Mouse (Mus musculus) kidney, embryonic 14.5 days (tissue): ENCODE measurements at regions not wholly inside any gene's neighbourhood (a gene's known extent, or its start where the extent isn't known, plus 50 kb on each side); places are given as distances from the start of the nearest gene placed in this dataset.

Experiments
- ATAC-seq: fragments of 200-750 bp; cut with Nextera tagmentation; 2 replicates; pipeline ENCODE4 v1.8.0; 2017; ENCODE audit warnings: moderate number of reproducible peaks, mild to moderate bottlenecking, moderate TSS enrichment, moderate library complexity; ENCODE audit not compliant: low FRiP score, low TSS enrichment
- H3K27ac ChIP-seq: fragments of 300-500 bp; sonication (generic); 2 replicates; pipeline ENCODE4 v1.5.1; 2014; ENCODE audit warnings: low read depth, mild to moderate bottlenecking, low read length, moderate library complexity, mixed read lengths
- H3K27me3 ChIP-seq: fragments of 300-500 bp; sonication (generic); 2 replicates; pipeline ENCODE4 v1.6.1; 2014; ENCODE audit warnings: mild to moderate bottlenecking, low read length; ENCODE audit not compliant: control insufficient read depth, insufficient read depth
- H3K36me3 ChIP-seq: fragments of 300-500 bp; sonication (generic); 2 replicates; pipeline ENCODE4 v1.6.1; 2014; ENCODE audit warnings: low read length, mixed read lengths; ENCODE audit not compliant: control insufficient read depth, insufficient read depth
- H3K4me1 ChIP-seq: fragments of 300-500 bp; sonication (generic); 2 replicates; pipeline ENCODE4 v1.6.1; 2014; ENCODE audit warnings: low read length, mixed read lengths; ENCODE audit not compliant: control insufficient read depth, insufficient read depth
- H3K4me2 ChIP-seq: fragments of 300-500 bp; sonication (generic); replicated peaks from 2 replicates; pipeline ENCODE4 v1.6.1; 2014; ENCODE audit warnings: low read depth, mild to moderate bottlenecking, low read length
- H3K4me3 ChIP-seq: fragments of 300-500 bp; sonication (generic); 2 replicates; pipeline ENCODE4 v1.5.1; 2014; ENCODE audit warnings: mild to moderate bottlenecking, low read length
- H3K9ac ChIP-seq: fragments of 300-500 bp; sonication (generic); 2 replicates; pipeline ENCODE4 v1.6.1; 2014; ENCODE audit warnings: low read depth, mild to moderate bottlenecking, low read length, moderate library complexity
- H3K9me3 ChIP-seq: fragments of 300-500 bp; sonication (generic); 2 replicates; pipeline ENCODE4 v1.6.1; 2016; ENCODE audit warnings: low read length; ENCODE audit not compliant: control insufficient read depth
- WGBS: fragments of 180-500 bp; shearing (Covaris S2); extraction: QIAGEN DNeasy Blood & Tissue Kit; methylation state at CpG from one replicate; pipeline ENCODE4 v1.1.7; 2014; 5-methylcytosine and 5-hydroxymethylcytosine counted together

DNA sequence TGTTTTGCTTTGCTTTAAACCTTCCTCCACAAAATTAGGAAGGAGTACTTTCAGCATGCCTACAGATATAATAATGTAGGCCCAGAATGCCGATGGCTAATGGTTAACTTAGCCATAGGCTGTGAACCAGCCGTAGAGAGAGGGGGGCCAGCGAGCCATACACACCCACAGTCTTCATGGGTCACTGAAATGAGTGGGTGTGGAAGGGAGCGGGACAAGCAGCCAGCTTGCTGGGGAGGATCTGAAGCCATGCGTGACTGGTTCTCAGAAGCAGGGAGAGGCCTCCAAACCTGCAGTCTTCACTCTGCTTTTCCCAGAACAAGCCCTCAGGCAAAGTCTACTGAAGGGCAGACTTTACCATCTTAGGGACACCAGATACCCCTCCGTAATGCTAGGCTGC lies 50.8 kb upstream of the Ptpn13 start:
- no peak overlapping the region for H3K4me3 ChIP-seq
- H3K9ac ChIP-seq: no peak overlapping the region
- H3K4me2 ChIP-seq: no peak overlapping the region
- H3K27me3 ChIP-seq: no peaks in the 10 kb centered on the region
- WGBS: 38% methylated on average over 6 of the region's 6 CpGs
- H3K36me3 ChIP-seq: no peaks in the 10 kb centered on the region
- no peaks in the 10 kb centered on the region for H3K9me3 ChIP-seq
- ATAC-seq: peak; percentile 92
- H3K27ac ChIP-seq: peak overlapping the region; percentile 87
- peaks cover 38% of the 10 kb centered on the region for H3K4me1 ChIP-seq

DNA sequence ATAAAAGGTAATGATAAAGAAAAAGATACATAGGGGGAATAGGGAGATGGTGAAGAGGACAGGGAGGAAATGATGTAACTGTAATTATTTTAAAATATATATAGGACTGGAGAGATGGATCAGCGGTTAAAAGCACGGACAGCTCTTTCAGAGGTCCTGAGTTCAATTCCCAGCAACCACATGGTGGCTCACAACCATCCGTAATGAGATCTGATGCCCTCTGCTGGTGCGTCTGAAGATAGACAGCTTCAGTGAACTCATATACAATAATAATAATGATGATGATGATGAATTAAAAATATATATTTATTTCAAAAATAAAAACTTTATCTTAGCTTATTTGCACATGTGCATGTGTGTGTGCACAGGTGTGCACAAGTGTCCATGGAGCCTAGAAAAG lies 51.9 kb upstream of the Ptpn13 start:
- Histone ChIP-seq H3K27ac (no peak overlapping the region; the same call in 1 of the 2 replicates), H3K4me2 (no peak overlapping the region), H3K36me3 (no peaks in the 10 kb centered on the region), H3K4me1 (peaks cover 35% of the 10 kb centered on the region), H3K9me3 (no peaks in the 10 kb centered on the region), H3K4me3 (no peak overlapping the region), H3K27me3 (no peaks in the 10 kb centered on the region), H3K9ac (no peak overlapping the region)
- 87% methylated on average over 4 of the region's 4 CpGs for WGBS
- ATAC-seq: no peak

DNA sequence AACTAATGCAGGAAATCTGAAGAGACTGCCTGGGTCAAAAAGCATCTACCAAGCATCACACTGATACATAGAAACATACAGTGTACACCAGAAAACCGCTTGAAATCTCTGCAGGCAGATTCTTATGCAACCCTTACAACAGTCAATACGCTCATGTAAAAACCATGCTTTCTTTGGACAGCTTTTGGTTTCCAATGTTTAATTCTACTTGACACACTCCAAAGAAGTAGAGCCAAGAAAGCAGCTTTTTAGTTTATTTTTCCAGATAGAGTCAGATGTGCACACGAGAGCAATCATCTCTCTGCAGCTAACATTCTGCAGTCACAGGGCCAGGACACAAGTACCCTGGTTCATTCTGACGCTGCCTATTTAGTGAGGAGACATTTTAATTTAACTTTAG lies 54.5 kb upstream of the Ptpn13 start:
- no peak for ATAC-seq
- Histone ChIP-seq H3K9me3 (no peaks in the 10 kb centered on the region), H3K27ac (no peak overlapping the region), H3K4me2 (no peak overlapping the region), H3K27me3 (no peaks in the 10 kb centered on the region), H3K9ac (no peak overlapping the region), H3K4me3 (no peak overlapping the region), H3K36me3 (no peaks in the 10 kb centered on the region), H3K4me1 (peaks cover 10% of the 10 kb centered on the region; the same call in 1 of the 2 replicates)
- WGBS: 77% methylated on average over 4 of the region's 4 CpGs

DNA sequence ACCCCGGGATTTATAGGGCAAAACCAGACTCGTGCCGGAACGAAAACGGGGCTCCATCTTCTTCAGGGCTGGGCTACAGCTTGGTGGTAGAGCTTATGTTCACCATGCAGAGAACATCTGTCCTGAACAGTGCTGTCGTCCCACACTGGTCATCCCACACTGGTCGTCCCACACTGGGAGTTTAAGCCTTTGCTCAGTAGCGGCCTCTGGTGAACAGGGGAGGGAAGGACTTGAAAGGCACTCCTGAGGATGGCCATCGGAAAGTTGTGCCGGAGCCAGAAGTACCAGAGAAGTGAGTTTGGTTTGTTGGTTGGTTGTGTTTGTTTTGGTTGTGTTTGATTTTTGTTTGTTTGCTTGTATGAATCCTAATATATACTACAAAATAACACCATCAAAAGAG lies 56.0 kb upstream of the Ptpn13 start:
- Histone ChIP-seq H3K27me3 (no peaks in the 10 kb centered on the region), H3K4me3 (no peak overlapping the region), H3K4me1 (peaks cover 5% of the 10 kb centered on the region; the same call in 1 of the 2 replicates), H3K9ac (no peak overlapping the region), H3K27ac (no peak overlapping the region), H3K9me3 (no peaks in the 10 kb centered on the region), H3K4me2 (no peak overlapping the region), H3K36me3 (no peaks in the 10 kb centered on the region)
- 83% methylated on average over 10 of the region's 10 CpGs for WGBS
- ATAC-seq: no peak

DNA sequence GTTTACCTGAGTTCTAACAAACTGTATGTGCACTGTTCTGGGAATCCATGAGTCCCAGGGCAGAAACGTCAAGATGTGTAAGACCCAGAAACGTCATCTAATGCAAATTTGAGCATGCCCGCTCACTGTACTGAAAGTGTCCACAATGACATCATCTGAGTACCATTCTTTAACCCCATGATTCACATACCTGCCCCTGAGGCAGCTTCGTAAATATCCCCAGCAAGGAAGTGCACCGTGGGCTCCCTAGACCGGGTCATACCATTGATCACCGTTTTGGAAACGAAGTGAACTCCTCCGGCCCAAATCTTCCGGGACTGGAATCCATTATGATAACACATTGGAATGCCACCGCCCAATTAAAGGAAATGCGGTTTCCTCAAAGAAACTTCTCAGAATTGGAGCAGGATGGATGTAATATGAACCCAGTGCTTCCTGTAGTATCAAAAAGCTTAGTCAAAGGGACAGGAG lies 57.8 kb upstream of the Ptpn13 start:
- H3K9me3 ChIP-seq: no peaks in the 10 kb centered on the region
- 60% methylated on average over 12 of the region's 12 CpGs for WGBS
- H3K27me3 ChIP-seq: no peaks in the 10 kb centered on the region
- H3K4me1 ChIP-seq: peaks cover 5% of the 10 kb centered on the region; the same call in 1 of the 2 replicates
- H3K9ac ChIP-seq: no peak overlapping the region
- 0 out of 2 replicates have a peak overlapping the region, but pooled peaks have one; percentile 25 for H3K27ac ChIP-seq
- H3K36me3 ChIP-seq: no peaks in the 10 kb centered on the region
- no peak overlapping the region for H3K4me2 ChIP-seq
- H3K4me3 ChIP-seq: no peak overlapping the region
- ATAC-seq: no peak

DNA sequence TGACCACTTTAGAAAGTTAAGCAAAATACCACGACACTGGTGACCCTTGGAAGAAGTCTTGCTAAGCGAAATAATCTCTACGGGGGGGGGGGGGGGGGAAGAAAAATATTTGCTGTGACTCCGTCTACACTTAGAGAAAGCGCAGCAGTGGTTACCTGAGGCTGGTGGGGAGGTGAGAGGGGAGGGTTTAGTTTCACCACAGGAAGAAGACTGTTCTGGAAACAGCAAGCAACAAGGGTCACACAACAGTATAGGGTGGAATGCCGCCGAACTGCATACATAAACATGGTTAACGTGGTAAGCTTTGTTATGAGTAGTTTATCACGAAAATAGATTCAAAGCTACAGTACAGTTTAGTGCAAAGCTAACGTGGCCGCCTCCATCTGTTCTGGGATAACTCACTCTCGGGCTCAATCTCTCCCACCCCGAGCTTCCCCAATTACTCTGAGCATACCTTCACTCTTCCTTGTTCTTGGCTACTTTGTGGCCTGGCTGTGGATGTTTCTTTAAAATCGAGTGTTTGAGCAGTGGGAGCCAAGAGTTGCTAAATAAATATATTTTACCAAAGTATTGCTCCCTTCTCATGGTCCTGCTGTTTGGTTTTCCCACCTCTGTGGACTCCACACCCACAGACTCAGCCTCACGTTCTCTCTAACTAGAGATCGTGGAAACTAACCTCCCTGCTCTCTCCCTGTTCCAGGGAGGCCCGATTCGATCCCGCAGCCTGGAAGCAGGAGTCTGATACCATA lies 59.1 kb upstream of the Ptpn13 start:
- 90% methylated on average over 18 of the region's 19 CpGs for WGBS
- H3K9ac ChIP-seq: no peak overlapping the region
- peak; percentile 50 for ATAC-seq
- H3K36me3 ChIP-seq: no peaks in the 10 kb centered on the region
- no peak overlapping the region for H3K4me3 ChIP-seq
- H3K27ac ChIP-seq: peak overlapping the region; percentile 20; the same call in 1 of the 2 replicates
- no peaks in the 10 kb centered on the region for H3K9me3 ChIP-seq
- H3K4me2 ChIP-seq: no peak overlapping the region
- H3K27me3 ChIP-seq: no peaks in the 10 kb centered on the region
- H3K4me1 ChIP-seq: peaks cover 5% of the 10 kb centered on the region; the same call in 1 of the 2 replicates

DNA sequence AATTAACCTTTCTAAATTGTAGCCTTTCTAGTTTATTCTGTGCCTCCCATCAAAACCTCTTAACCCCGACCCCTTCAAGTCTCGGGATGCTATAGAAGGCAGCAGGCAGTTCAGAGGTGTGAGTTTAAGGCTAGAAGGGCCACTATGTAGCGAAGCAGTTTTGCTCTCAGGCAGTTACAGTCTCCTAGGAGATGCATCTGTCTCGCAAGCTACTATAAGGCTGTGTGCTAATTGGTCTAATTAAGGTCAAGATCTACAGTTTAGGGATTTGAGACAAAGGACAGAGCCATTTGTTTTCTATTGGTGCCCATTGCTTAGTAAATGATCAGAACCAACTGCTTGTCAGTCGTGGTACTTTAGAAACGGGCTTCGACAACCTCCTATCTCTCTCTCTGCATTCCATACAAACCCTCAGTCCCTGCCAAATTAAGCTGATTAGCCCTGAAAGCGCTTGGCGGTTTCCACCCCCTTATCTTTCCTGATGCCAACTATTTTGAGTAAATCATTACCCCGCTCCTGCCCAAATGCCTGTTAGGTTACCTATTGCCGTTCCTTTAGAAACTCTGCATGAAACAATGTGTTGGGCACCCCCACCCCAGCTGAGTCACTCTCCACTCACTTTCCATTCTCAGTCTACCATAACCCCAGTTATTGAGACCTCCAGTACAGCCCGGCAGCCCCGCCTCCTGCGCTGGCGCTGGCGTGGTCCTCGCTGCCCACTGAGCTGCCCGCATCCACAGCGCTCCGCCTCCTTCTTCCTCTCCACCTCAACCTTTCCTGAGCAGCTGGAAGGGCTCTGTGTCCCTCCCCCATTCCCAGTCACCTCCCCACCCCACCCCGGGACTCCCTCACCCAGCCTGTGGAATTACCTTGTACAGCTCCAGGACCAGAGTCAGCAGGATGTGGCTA lies 59.9 kb upstream of the Ptpn13 start:
- H3K27ac ChIP-seq: peak overlapping the region; percentile 20; the same call in 1 of the 2 replicates
- H3K9me3 ChIP-seq: no peaks in the 10 kb centered on the region
- peak; percentile 69 for ATAC-seq
- no peak overlapping the region for H3K4me2 ChIP-seq
- 77% methylated on average over 21 of the region's 21 CpGs for WGBS
- H3K9ac ChIP-seq: no peak overlapping the region
- H3K4me1 ChIP-seq: peaks cover 5% of the 10 kb centered on the region; the same call in 1 of the 2 replicates
- H3K27me3 ChIP-seq: no peaks in the 10 kb centered on the region
- H3K36me3 ChIP-seq: no peaks in the 10 kb centered on the region
- no peak overlapping the region for H3K4me3 ChIP-seq

DNA sequence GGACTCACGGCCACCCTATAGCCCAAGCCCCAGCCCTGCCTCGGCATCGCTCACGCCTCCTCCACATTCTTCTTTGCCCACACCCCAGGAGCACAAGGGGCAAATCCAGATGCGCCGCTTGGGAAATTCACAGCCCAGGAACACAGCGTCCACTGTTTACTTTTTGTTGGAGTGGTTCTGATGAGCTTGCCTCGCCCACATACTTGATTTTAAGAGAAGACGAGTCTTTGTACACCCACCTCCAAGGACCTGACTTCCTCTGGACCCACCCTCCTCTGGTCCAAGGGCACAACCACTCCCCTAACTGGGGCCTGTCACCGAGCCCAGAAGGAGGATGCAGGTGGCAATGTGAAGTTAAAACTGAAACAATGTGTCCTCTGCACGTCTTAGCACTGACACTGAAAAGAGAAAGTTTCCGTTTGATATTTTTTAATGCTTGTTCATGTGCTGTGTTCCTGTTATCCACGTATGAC lies 64.2 kb upstream of the Ptpn13 start:
- H3K4me2 ChIP-seq: no peak overlapping the region
- H3K27ac ChIP-seq: no peak overlapping the region
- no peaks in the 10 kb centered on the region for H3K9me3 ChIP-seq
- H3K27me3 ChIP-seq: no peaks in the 10 kb centered on the region
- no peaks in the 10 kb centered on the region for H3K36me3 ChIP-seq
- 62% methylated on average over 13 of the region's 13 CpGs for WGBS
- H3K4me3 ChIP-seq: no peak overlapping the region
- H3K4me1 ChIP-seq: peaks cover 5% of the 10 kb centered on the region; the same call in 1 of the 2 replicates
- ATAC-seq: 0 out of 2 replicates have a peak, but pooled peaks have one; percentile 18
- H3K9ac ChIP-seq: no peak overlapping the region
